Mouse (Mus musculus) forebrain, postnatal 0 days (tissue): ENCODE measurements at regions not wholly inside any gene's neighbourhood (a gene's known extent, or its start where the extent isn't known, plus 50 kb on each side); places are given as distances from the start of the nearest gene placed in this dataset.

Experiments
- ATAC-seq: fragments of 200-750 bp; cut with Nextera tagmentation; 2 replicates; pipeline ENCODE4 v1.8.0; 2017; ENCODE audit warnings: mild to moderate bottlenecking, moderate library complexity
- DNase-seq: peaks from one replicate; pipeline ENCODE4 v3.0.0-alpha.2; 2015
- H3K27ac ChIP-seq: fragments of 300-500 bp; sonication (generic); 2 replicates; pipeline ENCODE4 v1.5.1; 2014; ENCODE audit warnings: low read depth, mild to moderate bottlenecking, antibody characterized with exemption, low read length, moderate library complexity, mixed read lengths
- H3K27me3 ChIP-seq: fragments of 300-500 bp; sonication (generic); 2 replicates; pipeline ENCODE4 v1.6.1; 2014; ENCODE audit warnings: mild to moderate bottlenecking, low read length, mixed read lengths; ENCODE audit not compliant: insufficient read depth
- H3K36me3 ChIP-seq: fragments of 300-500 bp; sonication (generic); 2 replicates; pipeline ENCODE4 v1.6.1; 2014; ENCODE audit warnings: mild to moderate bottlenecking, moderate library complexity; ENCODE audit not compliant: insufficient read depth
- H3K4me1 ChIP-seq: fragments of 300-500 bp; sonication (generic); 2 replicates; pipeline ENCODE4 v1.6.1; 2014; ENCODE audit warnings: antibody characterized with exemption; ENCODE audit not compliant: insufficient read depth
- H3K4me2 ChIP-seq: fragments of 300-500 bp; sonication (generic); 2 replicates; pipeline ENCODE4 v1.6.1; 2014; ENCODE audit warnings: low read depth, mild to moderate bottlenecking, moderate library complexity
- H3K4me3 ChIP-seq: fragments of 300-500 bp; sonication (generic); 2 replicates; pipeline ENCODE4 v1.5.1; 2014; ENCODE audit warnings: low read depth, low read length, mixed read lengths
- H3K9ac ChIP-seq: fragments of 300-500 bp; sonication (generic); 2 replicates; pipeline ENCODE4 v1.6.1; 2014; ENCODE audit warnings: mild to moderate bottlenecking
- H3K9me3 ChIP-seq: fragments of 300-500 bp; sonication (generic); 2 replicates; pipeline ENCODE4 v1.6.1; 2016; ENCODE audit warnings: low read length
- CTCF ChIP-seq: sonication (generic); IDR thresholded peaks from 2 replicates; pipeline ENCODE4 v1.5.1; 2016; ENCODE audit warnings: antibody characterized with exemption, control low read depth, low read depth
- WGBS: fragments of 180-500 bp; shearing (Covaris S2); extraction: QIAGEN DNeasy Blood & Tissue Kit; methylation state at CpG from one replicate; pipeline ENCODE4 v1.1.7; 2014; 5-methylcytosine and 5-hydroxymethylcytosine counted together

DNA sequence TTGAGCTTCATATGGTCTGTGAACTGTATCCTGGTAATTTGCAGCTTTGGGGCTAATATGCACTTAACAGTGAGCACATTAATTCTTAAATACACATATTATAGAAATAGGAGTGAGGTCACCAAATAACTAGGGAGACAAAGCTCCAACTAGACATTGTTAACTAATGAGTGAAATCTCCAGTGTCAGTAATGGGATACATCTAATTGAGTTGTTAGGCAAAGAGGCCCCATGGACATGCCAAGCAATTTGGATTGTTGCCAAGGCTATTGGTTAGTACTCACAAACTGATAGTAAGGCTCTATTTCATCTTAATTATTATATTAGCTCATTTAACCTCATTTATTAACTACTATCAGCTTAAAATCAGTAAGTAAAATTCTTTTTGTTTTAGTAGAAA, 698.5 kb downstream of the Triml1 start:
- ATAC-seq = no peak

DNA sequence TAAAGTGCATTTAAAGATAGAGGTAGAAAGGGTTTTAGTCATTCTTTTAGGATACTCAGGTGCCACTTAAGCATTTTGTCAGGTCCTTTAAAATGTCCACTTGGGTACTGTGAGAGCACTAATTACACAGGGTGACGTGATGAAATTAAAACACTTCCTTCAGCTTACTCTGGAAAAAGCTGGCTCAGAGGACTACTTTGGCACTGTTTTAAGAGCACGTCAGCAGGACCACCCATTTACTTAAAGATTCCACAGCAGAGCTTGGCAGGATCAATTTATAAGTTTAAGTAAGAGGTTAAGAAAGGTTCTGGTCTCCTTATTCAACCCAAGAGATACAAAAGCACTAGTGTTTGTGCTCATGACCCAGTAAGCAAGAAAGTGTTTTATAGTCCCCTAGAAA, 738.7 kb downstream of the Triml1 start:
- ATAC-seq = no peak
- H3K4me3 ChIP-seq = no peak overlapping the region
- no peaks in the 10 kb centered on the region for H3K27me3 ChIP-seq
- H3K9me3 ChIP-seq = no peaks in the 10 kb centered on the region
- no peak overlapping the region for H3K27ac ChIP-seq
- H3K9ac ChIP-seq = no peak overlapping the region
- WGBS = 24% methylated on average over 2 of the region's 2 CpGs
- no peak for DNase-seq
- no peaks in the 10 kb centered on the region for H3K4me1 ChIP-seq
- TF ChIP-seq CTCF = no peak
- H3K4me2 ChIP-seq = no peak overlapping the region
- no peaks in the 10 kb centered on the region for H3K36me3 ChIP-seq

More for the DNA sequence above, 698.5 kb downstream of the Triml1 start:
- Histone ChIP-seq H3K4me2 (no peak overlapping the region), H3K9ac (no peak overlapping the region), H3K9me3 (no peaks in the 10 kb centered on the region), H3K36me3 (no peaks in the 10 kb centered on the region), H3K4me3 (no peak overlapping the region), H3K27ac (no peak overlapping the region), H3K4me1 (no peaks in the 10 kb centered on the region), H3K27me3 (no peaks in the 10 kb centered on the region)
- TF ChIP-seq CTCF = no peak
- DNase-seq = no peak

DNA sequence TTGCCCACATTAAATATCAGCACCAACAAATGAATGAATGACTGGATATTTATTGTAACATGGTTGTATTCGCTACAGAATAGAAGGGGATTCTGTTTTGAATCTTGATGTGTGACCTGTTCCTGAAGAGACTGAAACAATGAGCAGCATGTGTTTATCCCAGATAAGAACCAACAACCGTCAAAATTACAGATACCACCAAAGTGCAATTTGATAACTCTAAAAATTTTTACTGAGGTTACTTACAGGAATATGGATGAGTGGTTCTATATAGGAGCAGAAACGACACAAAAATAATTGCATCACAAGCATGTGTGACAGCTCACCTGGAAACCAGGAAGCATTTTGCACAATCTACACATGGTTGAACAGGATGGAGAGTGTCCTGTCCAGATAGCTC, 744.4 kb downstream of the Triml1 start:
- H3K9me3 ChIP-seq = no peaks in the 10 kb centered on the region
- H3K4me1 ChIP-seq = no peaks in the 10 kb centered on the region
- 86% methylated on average over 3 of the region's 3 CpGs for WGBS
- no peak overlapping the region for H3K4me3 ChIP-seq
- TF ChIP-seq CTCF = no peak
- H3K36me3 ChIP-seq = no peaks in the 10 kb centered on the region
- no peak for ATAC-seq
- DNase-seq = no peak
- H3K27ac ChIP-seq = no peak overlapping the region
- H3K9ac ChIP-seq = no peak overlapping the region
- H3K27me3 ChIP-seq = no peaks in the 10 kb centered on the region
- H3K4me2 ChIP-seq = no peak overlapping the region

DNA sequence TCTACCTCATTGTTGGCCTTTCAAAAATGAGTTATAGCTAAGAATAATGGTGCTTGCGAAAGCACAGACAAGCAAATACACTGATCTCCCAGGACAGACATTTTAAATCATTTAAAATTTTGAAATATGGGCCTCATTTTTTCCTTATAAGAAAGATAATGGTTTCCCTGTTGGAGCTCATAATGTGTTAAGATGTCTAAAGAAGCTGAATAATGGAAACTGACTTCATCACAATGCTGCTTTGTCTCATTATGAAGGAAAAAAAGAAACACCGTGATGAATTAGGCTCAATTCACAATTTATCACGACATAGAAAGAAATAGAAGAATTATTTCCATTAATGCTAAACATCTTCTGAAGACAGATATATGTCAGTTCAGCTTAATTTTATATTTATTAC, 752.5 kb downstream of the Triml1 start:
- no peaks in the 10 kb centered on the region for H3K4me1 ChIP-seq
- no peak overlapping the region for H3K27ac ChIP-seq
- no peak overlapping the region for H3K4me3 ChIP-seq
- no peak overlapping the region for H3K9ac ChIP-seq
- H3K9me3 ChIP-seq = no peaks in the 10 kb centered on the region
- no peak for DNase-seq
- H3K36me3 ChIP-seq = no peaks in the 10 kb centered on the region
- H3K27me3 ChIP-seq = no peaks in the 10 kb centered on the region
- WGBS = 64% methylated on average over 3 of the region's 3 CpGs
- TF ChIP-seq CTCF = no peak
- H3K4me2 ChIP-seq = no peak overlapping the region
- ATAC-seq = no peak

DNA sequence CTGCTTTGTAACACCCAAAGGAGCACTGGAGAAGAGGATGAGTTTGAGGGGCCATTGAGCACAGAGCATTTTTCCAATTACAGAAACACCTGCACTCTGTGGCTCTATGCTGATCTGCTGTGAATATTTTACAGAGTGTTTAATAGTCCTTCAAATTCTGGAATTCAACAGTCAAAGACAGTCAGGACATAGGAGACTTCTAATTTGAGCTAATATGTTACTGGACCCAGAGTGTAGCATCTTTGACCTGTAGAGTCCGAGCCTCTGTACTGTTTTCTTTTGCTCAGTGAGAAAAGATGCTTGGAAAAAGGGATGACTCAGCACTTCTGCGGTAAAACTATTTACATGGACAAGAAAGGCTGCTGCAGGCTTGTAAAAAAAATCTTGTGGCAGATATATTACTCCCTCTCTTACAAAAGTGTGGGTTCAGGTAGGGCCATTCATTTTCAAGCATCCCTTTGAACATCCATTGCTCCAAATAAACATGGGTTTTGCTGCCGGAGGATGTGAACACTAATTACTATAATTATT, 793.1 kb downstream of the Triml1 start:
- no peaks in the 10 kb centered on the region for H3K4me1 ChIP-seq
- ATAC-seq (no peak), DNase-seq (no peak)
- H3K4me2 ChIP-seq = no peak overlapping the region
- no peaks in the 10 kb centered on the region for H3K36me3 ChIP-seq
- 60% methylated on average over 3 of the region's 3 CpGs for WGBS
- no peaks in the 10 kb centered on the region for H3K27me3 ChIP-seq
- no peak overlapping the region for H3K27ac ChIP-seq
- no peak overlapping the region for H3K9ac ChIP-seq
- no peak for TF ChIP-seq CTCF
- 0 out of 2 replicates have a peak, but pooled peaks cover 4% of the 10 kb centered on the region for H3K9me3 ChIP-seq
- H3K4me3 ChIP-seq = no peak overlapping the region

DNA sequence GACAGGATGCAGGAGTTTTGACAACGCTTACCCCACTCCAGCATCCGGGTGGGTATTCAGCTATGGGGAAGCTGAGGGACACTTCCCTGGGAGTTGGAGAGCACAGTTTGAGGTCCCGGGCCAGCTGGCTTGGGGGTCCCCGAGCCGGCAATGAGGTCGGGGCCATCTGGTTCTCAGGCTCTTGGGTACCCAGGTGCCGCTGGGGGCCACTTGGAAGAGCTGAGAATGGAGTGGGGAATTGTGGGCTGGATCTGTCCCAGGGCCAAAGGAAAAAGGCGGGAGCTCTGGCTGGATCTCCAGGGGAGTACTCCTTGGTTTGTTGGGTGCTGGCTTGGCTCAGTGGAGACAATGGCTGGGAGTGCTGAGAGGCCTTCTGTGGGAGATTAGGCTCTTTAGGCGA, 806.6 kb downstream of the Triml1 start:
- Histone ChIP-seq H3K4me3 (no peak overlapping the region), H3K9ac (no peak overlapping the region), H3K4me1 (no peaks in the 10 kb centered on the region), H3K4me2 (no peak overlapping the region), H3K27me3 (no peaks in the 10 kb centered on the region), H3K9me3 (no peaks in the 10 kb centered on the region), H3K36me3 (no peaks in the 10 kb centered on the region), H3K27ac (no peak overlapping the region)
- ATAC-seq = no peak
- TF ChIP-seq CTCF = no peak
- WGBS = 92% methylated on average over 9 of the region's 9 CpGs
- no peak for DNase-seq

DNA sequence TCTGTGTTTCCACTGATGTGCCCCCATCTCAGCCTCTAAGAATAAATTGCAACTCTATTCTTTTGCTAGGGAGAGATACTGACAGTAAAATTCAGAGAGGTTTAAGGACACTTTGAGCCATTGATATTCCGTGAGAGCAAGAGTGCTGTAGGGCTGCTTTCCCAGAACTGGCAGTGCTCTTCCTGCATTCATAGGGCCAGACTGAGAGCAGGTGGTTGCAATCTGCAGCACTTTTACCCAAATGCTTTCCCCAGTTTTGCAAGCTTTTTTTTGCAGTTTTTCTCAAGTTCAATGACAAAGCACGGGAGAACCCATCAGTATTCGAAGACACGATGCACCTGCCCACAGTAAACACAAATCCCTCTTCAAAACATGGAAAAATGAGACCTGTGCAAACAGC, 816.6 kb downstream of the Triml1 start:
- DNase-seq (peak; percentile 60), ATAC-seq (peak; percentile 62)
- H3K27ac ChIP-seq = no peak overlapping the region
- no peak overlapping the region for H3K4me2 ChIP-seq
- H3K9ac ChIP-seq = no peak overlapping the region
- H3K36me3 ChIP-seq = no peaks in the 10 kb centered on the region
- H3K27me3 ChIP-seq = no peaks in the 10 kb centered on the region
- H3K4me1 ChIP-seq = no peaks in the 10 kb centered on the region
- WGBS = 48% methylated on average over 4 of the region's 4 CpGs
- TF ChIP-seq CTCF = no peak
- H3K9me3 ChIP-seq = no peaks in the 10 kb centered on the region
- H3K4me3 ChIP-seq = no peak overlapping the region

DNA sequence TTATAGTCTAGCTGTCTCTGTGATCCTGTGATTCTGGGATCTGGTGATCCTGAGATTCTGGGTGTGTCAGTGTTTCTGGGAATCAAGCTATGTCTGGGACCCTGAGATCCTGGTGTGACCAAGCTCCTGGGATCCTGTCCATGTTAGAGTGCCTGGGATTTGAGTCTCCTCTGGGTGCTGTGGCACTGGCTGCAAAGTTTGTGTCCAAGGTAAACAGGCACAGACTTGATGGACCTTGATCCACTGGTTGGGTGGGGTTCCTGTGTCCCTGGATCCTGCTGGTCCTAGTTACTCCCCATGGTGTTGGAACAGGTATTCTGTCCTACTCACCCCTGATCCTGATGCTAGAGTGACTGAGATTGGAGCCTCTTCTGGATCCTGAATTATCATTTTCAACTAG, 818.4 kb downstream of the Triml1 start:
- Histone ChIP-seq H3K4me2 (no peak overlapping the region), H3K9me3 (no peaks in the 10 kb centered on the region), H3K27ac (no peak overlapping the region), H3K4me3 (no peak overlapping the region), H3K9ac (no peak overlapping the region), H3K27me3 (no peaks in the 10 kb centered on the region), H3K4me1 (no peaks in the 10 kb centered on the region), H3K36me3 (no peaks in the 10 kb centered on the region)
- ATAC-seq (no peak), DNase-seq (no peak)
- TF ChIP-seq CTCF = no peak
